Mouse (Mus musculus) ES-E14 (cell line): ENCODE results near the gene Dennd2c.

ENCODE experiments used
- HCFC1 ChIP-seq: IDR thresholded peaks from 2 replicates; pipeline ENCODE4 v1.6.1; 2012; ENCODE audit warnings: low read length, inconsistent platforms, borderline replicate concordance; ENCODE audit not compliant: insufficient read depth
- MAFK ChIP-seq: IDR thresholded peaks from 2 replicates; pipeline ENCODE4 v1.6.1; 2014; ENCODE audit warnings: mild to moderate bottlenecking, low read depth, low read length, inconsistent platforms; ENCODE audit not compliant: insufficient read depth

DNA sequence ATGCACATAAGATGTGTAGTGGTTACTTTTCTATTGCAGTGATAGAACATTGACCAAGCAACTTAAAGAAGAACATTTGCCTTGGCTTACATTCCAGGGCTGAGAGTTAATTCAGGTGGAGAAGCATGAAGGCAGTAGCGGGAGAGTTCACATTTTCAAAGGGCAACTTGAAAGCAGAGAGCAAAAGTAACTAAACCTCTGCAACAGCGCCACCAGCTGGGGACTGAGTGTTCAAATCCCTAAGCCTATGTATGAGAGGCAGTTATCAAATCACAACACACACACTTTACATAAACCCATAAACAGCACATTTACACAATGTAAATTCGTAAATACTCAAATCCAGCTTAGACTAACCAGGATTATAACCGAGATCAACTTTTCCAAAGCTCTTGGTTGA, 67.4 kb downstream of the Dennd2c start:
- TF ChIP-seq MAFK (no peak), HCFC1 (no peak)
